Mouse (Mus musculus): ENCODE data around the gene Gpbar1.

DNA sequence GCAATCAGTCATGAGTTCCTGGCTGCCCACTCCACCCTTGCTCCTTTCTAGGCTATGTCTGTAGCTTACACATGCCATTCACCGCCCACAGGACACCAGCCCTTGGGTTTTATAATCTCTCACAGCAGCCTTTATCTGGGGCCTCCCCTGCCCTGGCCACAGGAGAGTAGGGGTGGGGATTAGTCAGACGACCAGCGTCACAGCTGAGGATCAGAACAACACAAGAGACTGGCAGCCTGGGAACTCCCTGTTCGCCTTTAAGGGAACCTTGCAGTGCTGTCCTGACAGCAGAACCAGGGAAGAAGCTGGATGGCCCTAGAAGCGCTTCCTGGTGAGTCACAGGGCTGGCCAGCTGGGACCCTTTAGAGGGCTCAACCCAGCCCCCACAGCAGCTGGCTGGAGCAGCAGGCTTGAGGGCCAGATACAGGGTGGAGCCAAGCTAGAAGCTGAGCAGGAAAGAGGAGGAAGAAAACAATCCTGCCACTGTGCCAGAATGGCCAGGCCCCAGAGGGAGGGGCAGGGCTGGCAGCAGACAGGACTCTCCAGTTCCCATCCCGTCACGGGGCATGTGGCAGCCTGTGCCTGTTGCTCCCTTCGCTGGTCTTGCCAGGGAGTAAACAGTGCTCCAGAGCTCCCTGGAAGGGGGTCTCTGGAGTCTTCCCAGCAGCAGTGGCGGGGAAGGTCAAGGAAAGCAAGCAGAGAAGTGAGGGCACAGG lies 17.3 kb downstream of the Gpbar1 start:
- TF ChIP-seq CTCF (IDR thresholded peaks at IDR 0.05; ENCODE audit: borderline replicate concordance, control insufficient read depth, extremely low read depth, insufficient read depth, low read length, poor library complexity) (no peak), POLR2A (IDR thresholded peaks at IDR 0.05; ENCODE audit: control insufficient read depth, extremely low read depth, insufficient read depth, low read length, poor library complexity) (no peak)

Measured in thymus, adult 2 months (tissue).